Mouse (Mus musculus): ENCODE results near the gene Igfbp6. TPM values are rescaled to one million over a fixed set of nuclear protein-coding genes. Genes with fewer than 3 reads are reported as not detected.

Igfbp6 gene
- total RNA-seq (2021), result 10 to 100 TPM; 43.4 to 51.3 TPM
- long read RNA-seq, experiment 1, transcript Igfbp6-201 (4 exons, 1,112 nt), result major isoform, 43 of 61 reads
- long read RNA-seq, experiment 1, partial matches to known transcripts, result 17 of 61 reads
- long read RNA-seq, experiment 1, other reads (novel, unspliced or antisense), result 1 of 61 reads
- long read RNA-seq, experiment 2, transcript Igfbp6-201 (4 exons, 1,112 nt), result major isoform, 21 of 26 reads
- long read RNA-seq, experiment 2, partial matches to known transcripts, result 4 of 26 reads
- long read RNA-seq, experiment 2, other reads (novel, unspliced or antisense), result 1 of 26 reads

DNA sequence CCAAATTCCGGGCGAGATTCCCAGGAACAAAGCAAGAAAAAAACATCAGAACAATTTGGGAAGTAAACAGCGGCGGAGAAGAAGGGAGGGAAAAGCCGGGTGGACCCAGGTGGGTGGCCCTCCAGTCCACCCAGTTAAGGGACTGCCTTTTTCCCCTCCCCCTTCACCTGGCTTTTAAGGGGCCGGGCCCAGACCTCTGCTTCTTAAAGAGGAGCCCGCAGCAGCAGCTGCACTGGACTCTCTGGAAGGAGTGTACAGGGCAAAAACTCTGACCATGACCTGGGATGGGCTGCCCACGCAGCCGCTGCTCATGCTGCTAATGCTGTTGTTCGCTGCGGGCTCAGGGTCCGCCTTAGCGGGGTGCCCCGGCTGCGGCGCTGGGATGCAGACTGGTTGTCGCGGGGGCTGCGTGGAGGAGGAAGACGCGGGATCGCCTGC is at the start of gene Igfbp6:
Igfbp6 (plus strand) TSS at position 89 of the 438 bp plus-strand sequence.
- no peak for DNase-seq

GRCm38 (mm10) chr15:102094988-102095387 is 49.2 kb upstream of the Igfbp6 start:
- DNase-seq, result no peak

DNA sequence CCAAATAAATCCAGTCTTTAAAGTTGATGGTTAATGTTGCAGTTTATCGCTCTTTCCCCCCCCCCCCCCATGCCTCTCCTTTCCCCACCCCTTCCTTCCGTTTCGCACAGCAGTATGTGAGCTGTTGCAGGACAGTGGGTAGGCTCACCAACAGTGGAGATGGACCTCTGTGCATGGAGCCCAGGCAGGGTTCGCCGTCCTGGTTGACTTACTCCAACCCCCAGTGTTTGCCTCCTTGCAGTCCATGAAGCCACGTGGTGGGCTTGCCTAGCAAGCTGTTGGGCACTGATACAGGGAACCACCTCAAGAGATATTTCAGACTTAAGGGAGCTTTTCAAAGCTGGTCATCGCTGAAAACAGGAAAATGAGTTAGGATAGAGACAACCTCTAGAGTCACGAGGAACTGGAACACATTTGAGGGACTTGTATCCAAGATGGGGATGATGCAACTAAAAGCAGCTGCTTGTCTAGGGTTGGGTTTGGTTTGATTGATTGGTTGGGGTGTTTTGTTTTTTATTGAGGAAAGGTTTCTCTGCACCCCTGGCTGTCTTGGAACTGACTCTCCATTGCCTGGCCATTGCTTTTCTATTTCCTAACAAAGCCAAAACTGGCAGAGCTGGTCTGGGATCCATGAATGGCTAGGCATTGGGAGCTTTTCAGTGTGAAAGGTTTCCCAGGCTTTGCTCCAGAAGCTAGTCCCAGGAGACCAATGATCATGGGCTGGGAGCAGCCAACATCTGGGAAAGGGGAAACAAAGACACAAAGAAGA is 46.8 kb upstream of the Igfbp6 start:
- no peak for DNase-seq

DNA sequence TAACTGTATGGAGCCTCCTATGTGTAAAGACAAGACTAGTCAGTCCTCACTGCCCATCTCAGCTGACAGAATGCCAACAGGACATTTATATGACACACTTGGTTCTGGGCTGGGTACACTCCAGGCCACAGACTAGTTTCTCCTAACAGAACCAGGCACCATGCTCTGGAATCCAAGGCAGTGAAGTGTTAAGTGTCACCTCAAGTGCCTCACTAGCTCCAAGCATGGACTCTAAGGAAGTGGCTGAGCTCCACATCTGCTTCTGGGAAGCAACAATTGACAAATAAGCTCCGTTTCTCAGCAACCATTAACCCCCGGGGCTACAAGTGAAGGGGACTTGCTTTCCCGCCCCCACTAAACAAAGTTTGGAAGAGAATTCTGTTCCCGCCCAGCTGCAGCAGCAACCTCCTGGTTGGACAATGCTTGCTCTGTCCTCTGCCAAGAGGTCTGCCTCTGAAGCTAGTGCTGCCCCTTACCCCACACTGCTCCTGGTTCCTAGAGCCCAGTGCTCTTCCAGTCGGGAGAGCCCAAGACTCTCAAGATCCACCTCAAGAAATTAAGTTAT is 46.1 kb upstream of the Igfbp6 start:
- no peak for DNase-seq

- no peak for DNase-seq
These were observed 44.9 kb upstream of the Igfbp6 start for GRCm38 (mm10) chr15:102099260-102099659.

- no peak for DNase-seq
These were observed 44.4 kb upstream of the Igfbp6 start for GRCm38 (mm10) chr15:102099771-102100160.

GRCm38 (mm10) chr15:102100161-102100981 is 43.8 kb upstream of the Igfbp6 start, which contains the start of gene Tns2:
Gene Tns2 (plus strand): TSS chr15:102100413.
- peak; percentile 93 for DNase-seq

- DNase-seq, result no peak
These were observed 43.0 kb upstream of the Igfbp6 start for GRCm38 (mm10) chr15:102100996-102101671.

GRCm38 (mm10) chr15:102101672-102102541 is 42.3 kb upstream of the Igfbp6 start:
- DNase-seq, result peak; percentile 66 to 67

DNA sequence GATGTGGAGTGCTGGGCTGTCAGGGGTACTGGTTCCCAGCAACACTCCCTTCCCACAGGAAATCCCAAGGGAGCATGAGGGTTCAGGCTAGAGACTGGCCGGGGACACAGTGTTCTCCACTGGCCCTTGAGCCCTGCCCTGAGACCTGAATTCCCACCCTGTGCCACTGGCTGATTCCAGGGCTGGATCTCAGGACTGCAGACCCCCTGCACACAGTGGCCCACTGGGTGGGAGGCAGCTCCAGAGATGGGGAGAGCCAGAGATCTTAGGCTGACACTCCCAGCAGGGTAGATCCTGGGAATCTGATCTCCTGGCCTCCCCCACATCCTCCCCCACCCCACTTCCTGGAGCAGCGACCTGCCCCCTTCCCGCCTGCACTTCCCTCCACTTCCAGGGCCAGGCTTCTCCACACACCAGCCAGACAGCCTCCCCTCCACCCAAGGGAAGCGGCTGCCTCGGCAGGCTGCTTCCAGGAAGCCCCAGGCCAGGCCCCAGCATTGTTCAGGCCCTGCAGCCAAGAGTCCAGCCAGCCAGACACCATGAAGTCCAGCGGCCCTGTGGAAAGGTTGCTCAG is 41.5 kb upstream of the Igfbp6 start:
- DNase-seq, result peak; percentile 70 to 78

GRCm38 (mm10) chr15:102103371-102103946 is 40.7 kb upstream of the Igfbp6 start:
- DNase-seq, result no peak

- DNase-seq, result peak; percentile 79 to 83
These were observed 40.1 kb upstream of the Igfbp6 start for GRCm38 (mm10) chr15:102103947-102104555.

GRCm38 (mm10) chr15:102105360-102105759 is 38.8 kb upstream of the Igfbp6 start:
- peak; percentile 88 to 89 for DNase-seq

- no peak for DNase-seq
These were observed 38.1 kb upstream of the Igfbp6 start for GRCm38 (mm10) chr15:102105764-102106730.

GRCm38 (mm10) chr15:102106754-102107456 is 37.3 kb upstream of the Igfbp6 start:
- peak in 1 of 2 experiments; percentile 66 for DNase-seq

GRCm38 (mm10) chr15:102107689-102108573 is 36.2 kb upstream of the Igfbp6 start:
- peak; percentile 69 to 76 for DNase-seq

Measured in adrenal gland, postnatal 36 days (tissue).